Mouse (Mus musculus): ENCODE measurements around the gene Pxdc1. TPM values are rescaled to one million over a fixed set of nuclear protein-coding genes. Genes with fewer than 3 reads are reported as not detected.

The Pxdc1 gene
- total and polyA plus RNA-seq, 3 experiments = not detected

DNA sequence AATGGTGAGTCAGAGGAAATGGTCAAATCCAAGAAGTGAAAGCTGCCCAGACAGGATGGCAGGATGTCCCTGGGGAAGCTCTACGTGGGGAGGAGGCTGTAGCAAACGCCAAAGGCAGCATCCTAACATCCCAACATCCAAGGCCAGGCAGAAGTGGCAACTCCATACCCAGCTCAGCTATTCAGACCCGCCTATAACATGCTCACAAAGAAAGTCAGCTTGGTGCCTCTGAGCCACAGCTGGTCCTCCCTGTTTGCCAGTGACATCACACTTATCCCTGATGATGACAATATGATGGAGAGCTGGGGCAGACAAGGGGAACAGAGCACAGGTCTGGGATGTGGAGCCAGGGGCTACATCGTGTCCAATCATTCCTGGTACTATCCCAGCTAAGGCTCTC lies 5.5 kb downstream of the Pxdc1 start:
- H3K27ac ChIP-seq (ENCODE audit: control insufficient read depth, low read depth, low read length) = no peak overlapping the region
- no peak for DNase-seq (ENCODE audit: low read depth, low spot score)
- H3K9ac ChIP-seq (ENCODE audit: control insufficient read depth, low read depth, low read length, poor library complexity, severe bottlenecking) = no peak overlapping the region
- H3K4me3 ChIP-seq (ENCODE audit: control insufficient read depth in 1 of 2, insufficient read depth in 1 of 2, low read depth in 2 of 2, low read length in 2 of 2) = no peak overlapping the region
- H3K27me3 ChIP-seq (ENCODE audit: control insufficient read depth in 1 of 2, insufficient read depth in 2 of 2, low read length in 2 of 2) = peaks cover 0 to 2% of the 10 kb centered on the region in 2 experiments; a peak in 3 of 4 replicates
- TF ChIP-seq RCOR1 (IDR thresholded peaks at IDR 0.05; ENCODE audit: low read depth, low read length) = no peak
- TF ChIP-seq CTCF (IDR thresholded peaks at IDR 0.05 in 2 of 3, conservative IDR thresholded peaks at IDR 0.05 in 1 of 3; ENCODE audit: control insufficient read depth in 1 of 3, insufficient read depth in 1 of 3, low read depth in 2 of 3, low read length in 3 of 3, poor library complexity in 1 of 3, severe bottlenecking in 1 of 3) = no peak
- TF ChIP-seq TBP (IDR thresholded peaks at IDR 0.05; ENCODE audit: low read depth, low read length) = no peak
- no peak for TF ChIP-seq ZNF384 (IDR thresholded peaks at IDR 0.05; ENCODE audit: low read depth, low read length)
- TF ChIP-seq ZMIZ1 (IDR thresholded peaks at IDR 0.05; ENCODE audit: low read depth, low read length) = no peak
- no peak for TF ChIP-seq UBTF (IDR thresholded peaks at IDR 0.05; ENCODE audit: borderline replicate concordance, insufficient read depth, low read depth, low read length)
- no peak for TF ChIP-seq MEF2A (IDR thresholded peaks at IDR 0.05; ENCODE audit: extremely low read depth, insufficient replicate concordance, low read depth, low read length, poor library complexity, severe bottlenecking)
- TF ChIP-seq ELF1 (IDR thresholded peaks at IDR 0.05; ENCODE audit: low read depth, low read length) = no peak
- TF ChIP-seq USF2 (IDR thresholded peaks at IDR 0.05; ENCODE audit: borderline replicate concordance in 1 of 2, insufficient read depth in 1 of 2, low read depth in 1 of 2, low read length in 2 of 2) = no peak
- TF ChIP-seq CHD2 (IDR thresholded peaks at IDR 0.05; ENCODE audit: low read length) = no peak
- no peak for TF ChIP-seq RAD21 (IDR thresholded peaks at IDR 0.05; ENCODE audit: low read depth, low read length)
- TF ChIP-seq KAT2A (conservative IDR thresholded peaks at IDR 0.05; ENCODE audit: low read depth, low read length) = no peak
- no peak for TF ChIP-seq ETS1 (IDR thresholded peaks at IDR 0.05; ENCODE audit: low read depth, low read length)
- no peak for TF ChIP-seq NRF1 (IDR thresholded peaks at IDR 0.05; ENCODE audit: insufficient read depth, low read depth, low read length, poor library complexity, severe bottlenecking)
- no peak for TF ChIP-seq CHD1 (IDR thresholded peaks at IDR 0.05; ENCODE audit: low read depth, low read length)
- no peak for TF ChIP-seq MAZ (IDR thresholded peaks at IDR 0.05; ENCODE audit: low read depth, low read length)
- H3K4me1 ChIP-seq (ENCODE audit: control insufficient read depth in 1 of 2, insufficient read depth in 2 of 2, low read length in 2 of 2) = no peaks in the 10 kb centered on the region
- H3K79me2 ChIP-seq (ENCODE audit: control insufficient read depth, insufficient read depth, low read length, poor library complexity) = no peaks in the 10 kb centered on the region
- no peaks in the 10 kb centered on the region for H3K9me3 ChIP-seq (replicated peaks; ENCODE audit: insufficient read depth, low read length)
- no peaks in the 10 kb centered on the region for H3K36me3 ChIP-seq (ENCODE audit: control insufficient read depth in 1 of 2, insufficient read depth in 2 of 2, low read length in 2 of 2)

DNA sequence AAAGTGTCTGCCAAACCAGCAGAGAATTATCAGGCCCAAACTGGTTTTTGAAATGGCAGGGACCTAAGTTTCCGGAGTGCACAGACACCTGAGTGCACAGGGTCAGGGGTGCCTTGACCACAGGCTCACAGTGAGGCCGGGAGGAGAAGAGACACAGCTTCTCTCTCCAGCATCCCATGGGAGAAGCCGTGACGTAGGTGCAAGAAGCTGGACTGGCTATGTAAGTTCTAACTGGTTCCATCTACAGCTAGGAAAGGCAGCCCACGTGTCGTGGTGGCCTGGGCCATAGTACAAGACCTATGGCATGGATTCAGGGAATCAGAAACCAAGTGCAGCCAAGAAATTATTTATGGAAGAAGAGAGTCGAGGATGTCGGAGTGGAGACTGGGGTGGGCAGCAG lies 6.1 kb downstream of the Pxdc1 start:
- Histone ChIP-seq H3K27ac (ENCODE audit: control insufficient read depth, low read depth, low read length) (no peak overlapping the region), H3K36me3 (ENCODE audit: control insufficient read depth in 1 of 2, insufficient read depth in 2 of 2, low read length in 2 of 2) (no peaks in the 10 kb centered on the region), H3K4me1 (ENCODE audit: control insufficient read depth in 1 of 2, insufficient read depth in 2 of 2, low read length in 2 of 2) (no peaks in the 10 kb centered on the region)

More for the DNA sequence above, 6.1 kb downstream of the Pxdc1 start:
- TF ChIP-seq ZNF384 (IDR thresholded peaks at IDR 0.05; ENCODE audit: low read depth, low read length) (no peak), KAT2A (conservative IDR thresholded peaks at IDR 0.05; ENCODE audit: low read depth, low read length) (no peak), USF1 (IDR thresholded peaks at IDR 0.05; ENCODE audit: low read depth, low read length) (no peak), ZMIZ1 (IDR thresholded peaks at IDR 0.05; ENCODE audit: low read depth, low read length) (no peak), POLR2A (IDR thresholded peaks at IDR 0.05; ENCODE audit: control insufficient read depth in 1 of 2, insufficient read depth in 1 of 2, low read depth in 1 of 2, low read length in 2 of 2, poor library complexity in 1 of 2) (no peak)
- DNase-seq (ENCODE audit: low read depth, low spot score) = no peak
- Histone ChIP-seq H3K27me3 (ENCODE audit: control insufficient read depth in 1 of 2, insufficient read depth in 2 of 2, low read length in 2 of 2) (peaks cover 0 to 2% of the 10 kb centered on the region in 2 experiments; a peak in 3 of 4 replicates), H3K4me3 (ENCODE audit: control insufficient read depth in 1 of 2, insufficient read depth in 1 of 2, low read depth in 2 of 2, low read length in 2 of 2) (no peak overlapping the region), H3K9me3 (replicated peaks; ENCODE audit: insufficient read depth, low read length) (no peaks in the 10 kb centered on the region), H3K9ac (ENCODE audit: control insufficient read depth, low read depth, low read length, poor library complexity, severe bottlenecking) (no peak overlapping the region), H3K79me2 (ENCODE audit: control insufficient read depth, insufficient read depth, low read length, poor library complexity) (no peaks in the 10 kb centered on the region)
